Mouse (Mus musculus) bone marrow macrophage, adult 2 months (primary cell): ENCODE measurements at regions not wholly inside any gene's neighbourhood (a gene's known extent, or its start where the extent isn't known, plus 50 kb on each side); places are given as distances from the start of the nearest gene placed in this dataset.

Experiments
- CTCF ChIP-seq: IDR thresholded peaks from 2 replicates; pipeline ENCODE4 v1.5.1; 2012; ENCODE audit warnings: low read depth, mild to moderate bottlenecking, low read length, moderate library complexity
- POLR2A ChIP-seq: IDR thresholded peaks from 2 replicates; pipeline ENCODE4 v1.6.1; 2012; ENCODE audit warnings: mild to moderate bottlenecking, low read depth, low read length, borderline replicate concordance

- TF ChIP-seq POLR2A (no peak), CTCF (no peak)
Observed at GRCm38 (mm10) chr1:71980624-71981023, 231.5 kb downstream of the Mreg start.
